Mouse (Mus musculus) cerebellum, adult 2 months (tissue): ENCODE measurements around the gene Olfr1347.

Source experiments
- CTCF ChIP-seq: fragments of 200-500 bp; IDR thresholded peaks from 2 replicates; pipeline ENCODE4 v1.5.1; 2011; ENCODE audit warnings: low read depth, mild to moderate bottlenecking, control low read depth, low read length, moderate library complexity, borderline replicate concordance; ENCODE audit not compliant: insufficient read depth
- POLR2A ChIP-seq: fragments of 200-500 bp; IDR thresholded peaks from 2 replicates; pipeline ENCODE4 v1.6.1; 2011; ENCODE audit warnings: low read length, control low read depth, borderline replicate concordance; ENCODE audit not compliant: insufficient read depth

DNA sequence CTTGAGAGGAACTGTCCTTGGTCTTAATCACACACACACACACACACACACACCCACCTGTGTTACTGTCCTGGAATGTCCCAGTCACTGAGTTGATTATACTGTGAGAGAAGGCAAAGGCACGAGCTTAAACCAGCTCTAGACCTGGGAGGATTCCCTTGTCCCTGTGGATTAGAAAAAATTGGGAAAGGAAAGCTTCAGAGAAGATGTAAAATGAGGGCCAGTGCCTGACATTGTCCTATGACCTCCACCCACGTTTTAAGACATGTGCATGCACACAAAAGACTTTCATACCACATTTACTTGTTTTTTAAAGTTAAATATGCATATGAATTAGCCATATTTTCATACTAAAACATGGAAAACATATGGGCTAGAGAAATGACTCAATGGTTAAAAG lies 12.7 kb downstream of the Olfr1347 start, which contains the start of gene Olfr5:
- TF ChIP-seq CTCF: no peak
- no peak for TF ChIP-seq POLR2A
